Mouse (Mus musculus): ENCODE data around the gene Cdk10.
"Not testable (repeated sequence)": the region's sequence is repeated elsewhere in the genome, so short reads cannot be mapped to it uniquely, and the experiment has no call there.

Gene Cdk10

GRCm38 (mm10) chr8:123224278-123225266 is at the start of gene Cdk10:
Gene Cdk10, plus strand, starts transcription at chr8:123224842.
- DNase-seq (ENCODE audit: low spot score): peak; percentile 94

GRCm38 (mm10) chr8:123181391-123181790 is 43.3 kb upstream of the Cdk10 start:
- DNase-seq (ENCODE audit: low spot score): no peak

GRCm38 (mm10) chr8:123185566-123186409 is 38.9 kb upstream of the Cdk10 start, which contains the start of gene Dpep1:
Gene Dpep1, plus strand, starts transcription at chr8:123186242.
- peak; percentile 54 for DNase-seq (ENCODE audit: low spot score)

GRCm38 (mm10) chr8:123188006-123188405 is 36.6 kb upstream of the Cdk10 start:
- no peak for DNase-seq (ENCODE audit: low spot score)

- DNase-seq (ENCODE audit: low spot score): no peak
Observed at GRCm38 (mm10) chr8:123188841-123189240, 35.8 kb upstream of the Cdk10 start.

GRCm38 (mm10) chr8:123190678-123191077 is 34.0 kb upstream of the Cdk10 start:
- peak; percentile 84 for DNase-seq (ENCODE audit: low spot score)

GRCm38 (mm10) chr8:123191908-123192307 is 32.7 kb upstream of the Cdk10 start:
- DNase-seq (ENCODE audit: low spot score): no peak

- DNase-seq (ENCODE audit: low spot score): no peak
Observed at GRCm38 (mm10) chr8:123193771-123194170, 30.9 kb upstream of the Cdk10 start.

GRCm38 (mm10) chr8:123197016-123197415 is 27.6 kb upstream of the Cdk10 start:
- DNase-seq (ENCODE audit: low spot score): not testable (repeated sequence)

GRCm38 (mm10) chr8:123199864-123200263 is 24.8 kb upstream of the Cdk10 start:
- no peak for DNase-seq (ENCODE audit: low spot score)

- peak; percentile 77 for DNase-seq (ENCODE audit: low spot score)
Observed at GRCm38 (mm10) chr8:123202288-123202687, 22.4 kb upstream of the Cdk10 start.

GRCm38 (mm10) chr8:123203571-123203970 is 21.1 kb upstream of the Cdk10 start:
- no peak for DNase-seq (ENCODE audit: low spot score)

GRCm38 (mm10) chr8:123211876-123212275 is 12.8 kb upstream of the Cdk10 start:
- DNase-seq (ENCODE audit: low spot score): no peak

- DNase-seq (ENCODE audit: low spot score): peak; percentile 92
Observed at GRCm38 (mm10) chr8:123212321-123213117, 12.1 kb upstream of the Cdk10 start, which contains the start of the genes Chmp1a and Spata33. Gene Chmp1a, minus strand, starts transcription at chr8:123212763. Gene Spata33, plus strand, starts transcription at chr8:123212832.

GRCm38 (mm10) chr8:123213118-123213772 is 11.4 kb upstream of the Cdk10 start:
- no peak for DNase-seq (ENCODE audit: low spot score)

GRCm38 (mm10) chr8:123215430-123215829 is 9.2 kb upstream of the Cdk10 start:
- no peak for DNase-seq (ENCODE audit: low spot score)

GRCm38 (mm10) chr8:123220917-123221316 is 3.7 kb upstream of the Cdk10 start:
- DNase-seq (ENCODE audit: low spot score): no peak

GRCm38 (mm10) chr8:123228416-123228815 is 3.8 kb downstream of the Cdk10 start:
- DNase-seq (ENCODE audit: low spot score): no peak

- DNase-seq (ENCODE audit: low spot score): not testable (repeated sequence)
Observed at GRCm38 (mm10) chr8:123230326-123230725, 5.7 kb downstream of the Cdk10 start.

GRCm38 (mm10) chr8:123231742-123232141 is 7.1 kb downstream of the Cdk10 start:
- no peak for DNase-seq (ENCODE audit: low spot score)

GRCm38 (mm10) chr8:123232553-123232952 is 7.9 kb downstream of the Cdk10 start:
- DNase-seq (ENCODE audit: low spot score): no peak
